Comparison of ENCODE assay signal across 8 mouse cellular contexts in genomic region chr16:78375821-78376691, GRCm38 (mm10). TPM values are rescaled to one million over a fixed set of nuclear protein-coding genes. Genes with fewer than 3 reads are reported as not detected.
DNase-seq lines count a peak whose midpoint lies in the region; ATAC-seq lines count a peak whose summit lies in the region.

No protein-coding gene starts in this region.

- no peaks in the 10 kb centered on the region for H3K9me3 ChIP-seq in embryonic facial prominence, embryonic 10.5 days
- no peaks in the 10 kb centered on the region for H3K9me3 ChIP-seq in liver, embryonic 12.5 days (replicated peaks)

- ATAC-seq in frontal cortex, adult (ENCODE audit: low TSS enrichment) = peak; percentile 21
- ATAC-seq in liver, embryonic 12.5 days = peak; percentile 62
- ATAC-seq in monocyte, adult 5-6 weeks (replicated peaks; ENCODE audit: insufficient number of reproducible peaks, low FRiP score, low TSS enrichment, poor library complexity, severe bottlenecking) = peak; percentile 42; the same call in 1 of the 2 replicates

- H3K9ac ChIP-seq in liver, embryonic 12.5 days = peak overlapping the region; percentile 94

- no peaks in the 10 kb centered on the region for H3K27me3 ChIP-seq in embryonic facial prominence, embryonic 10.5 days (replicated peaks; ENCODE audit: low read depth, poor library complexity, severe bottlenecking)
- H3K27me3 ChIP-seq in liver, embryonic 12.5 days (replicated peaks) = no peaks in the 10 kb centered on the region

- DNase-seq in frontal cortex, postnatal 25 days (ENCODE audit: low spot score in 2 of 2) = no peak
- peak; percentile 77 for DNase-seq in embryonic facial prominence, embryonic 10.5 days (ENCODE audit: low spot score)
- DNase-seq in heart, adult 9 months (ENCODE audit: low spot score in 2 of 2) = peak; percentile 35 to 46
- DNase-seq in kidney, adult 8-10 months = peak; percentile 10 to 24
- peak; percentile 58 to 85 for DNase-seq in spleen, postnatal 4 days (ENCODE audit: low spot score in 2 of 2)

- peaks cover 18% of the 10 kb centered on the region for H3K36me3 ChIP-seq in embryonic facial prominence, embryonic 10.5 days (replicated peaks)
- peaks cover 20% of the 10 kb centered on the region for H3K36me3 ChIP-seq in liver, embryonic 12.5 days

- H3K4me1 ChIP-seq in embryonic facial prominence, embryonic 10.5 days = peaks cover 22% of the 10 kb centered on the region
- H3K4me1 ChIP-seq in liver, embryonic 12.5 days = peaks cover 24% of the 10 kb centered on the region

- peak overlapping the region; percentile 94 for H3K4me3 ChIP-seq in embryonic facial prominence, embryonic 10.5 days
- H3K4me3 ChIP-seq in liver, embryonic 12.5 days = peak overlapping the region; percentile 89

- peak overlapping the region; percentile 92 for H3K4me2 ChIP-seq in liver, embryonic 12.5 days

- H3K27ac ChIP-seq in embryonic facial prominence, embryonic 10.5 days (replicated peaks) = peak overlapping the region; percentile 98
- peak overlapping the region; percentile 80 for H3K27ac ChIP-seq in liver, embryonic 12.5 days

- WGBS in embryonic facial prominence, embryonic 10.5 days = under 1% methylated on average over 97 of the region's 100 CpGs
- WGBS in liver, embryonic 12.5 days (ENCODE audit: insufficient replicate concordance) = under 1% methylated on average over 80 of the region's 100 CpGs

RNA-seq across cellular contexts. Expression of gene Btg3, which starts 0.9 kb away (rescaled TPM):
- polyA plus RNA-seq in embryonic facial prominence, embryonic 10.5 days (2016; fragmentation: Nextera tagmentation; extraction: Ambion mirVana) = 31.0 and 36.6 TPM in 2 replicates
- polyA plus RNA-seq in liver, embryonic 12.5 days (2016; fragmentation: Nextera tagmentation; extraction: Ambion mirVana) = 39.0 and 39.6 TPM in 2 replicates
- 20.5 to 34.7 TPM (median 31.2 TPM) in 3 replicates for total RNA-seq in monocyte, adult 5-6 weeks (2017)

Comparison
In these comparisons a context has a peak if more than half of its experiments do, and no peak if none do; other contexts are left out.
1. DNase-seq: peak in embryonic facial prominence, embryonic 10.5 days (single experiment), heart, adult 9 months (2 of 2), kidney, adult 8-10 months (2 of 2) and spleen, postnatal 4 days (2 of 2); none in frontal cortex, postnatal 25 days (0 of 2).
2. Peak in every context shown above with its lines, with median percentiles within 50 percentile points of each other: ATAC-seq.